Mouse (Mus musculus) liver, postnatal 0 days (tissue): ENCODE results near the gene Sds.

Source experiments
- CTCF ChIP-seq: sonication (generic); IDR thresholded peaks from 2 replicates; pipeline ENCODE4 v1.5.1; 2016; ENCODE audit warnings: antibody characterized with exemption, low read depth
- EP300 ChIP-seq: IDR thresholded peaks from 2 replicates; pipeline ENCODE4 v1.6.1; 2016; ENCODE audit warnings: antibody characterized with exemption, low read depth, mild to moderate bottlenecking

DNA sequence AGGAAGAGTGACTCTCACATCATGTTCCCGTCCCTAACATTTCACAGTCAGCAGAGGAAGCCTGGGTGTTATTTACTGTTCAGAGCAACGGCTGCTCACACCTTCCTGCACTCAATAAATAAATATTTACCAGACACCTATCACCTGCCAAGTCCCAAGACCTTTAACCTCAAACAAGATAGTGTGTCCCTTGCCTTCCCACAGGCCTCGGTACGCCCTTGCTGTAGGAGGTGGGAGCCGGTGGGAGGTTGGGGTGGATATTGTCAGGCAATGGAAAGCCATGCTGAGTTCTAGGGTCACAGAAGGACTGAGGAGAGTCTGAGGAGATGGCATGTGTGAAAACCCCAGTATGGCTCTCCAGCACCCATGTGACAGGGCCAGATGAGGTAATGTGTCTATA, 8.0 kb upstream of the Sds start:
- TF ChIP-seq EP300 (peak; percentile 63), CTCF (no peak)
